Mouse (Mus musculus): ENCODE measurements around the gene Gipr. TPM values are rescaled to one million over a fixed set of nuclear protein-coding genes. Genes with fewer than 3 reads are reported as not detected.
A peak's percentile ranks its signal among the peaks of the same experiment; 100 is the strongest.

Gipr gene
- polyA plus RNA-seq, 1 experiment from 2014 or later: 3.1 TPM

- Histone ChIP-seq H3K4me3 (replicated peaks; ENCODE audit: low read depth, low read length) (no peak overlapping the region), H3K27ac (replicated peaks; ENCODE audit: low read depth, low read length) (peak overlapping the region; percentile 37; the same call in 1 of the 2 replicates), H3K36me3 (ENCODE audit: control insufficient read depth, insufficient read depth, low read length) (peaks cover 43% of the 10 kb centered on the region), H3K9ac (replicated peaks; ENCODE audit: low read length) (no peak overlapping the region), H3K27me3 (ENCODE audit: control insufficient read depth, insufficient read depth, low read length) (peaks cover 9% of the 10 kb centered on the region; the same call in 1 of the 2 replicates), H3K9me3 (ENCODE audit: control insufficient read depth, low read length) (no peaks in the 10 kb centered on the region), H3K4me1 (ENCODE audit: control insufficient read depth, insufficient read depth, low read length) (peaks cover 7% of the 10 kb centered on the region), H3K4me2 (ENCODE audit: low read length) (no peak overlapping the region)
- no peak for DNase-seq
- 77% methylated on average over 2 of the region's 2 CpGs for WGBS
- no peak for ATAC-seq (ENCODE audit: low FRiP score, low TSS enrichment)
Observed at GRCm38 (mm10) chr7:19184250-19184649, 18.3 kb upstream of the Gipr start.

- WGBS: 2% methylated on average over 27 of the region's 27 CpGs
- DNase-seq: no peak
Observed at GRCm38 (mm10) chr7:19180862-19181429, 15.0 kb upstream of the Gipr start.

GRCm38 (mm10) chr7:19179936-19180335, 14.0 kb upstream of the Gipr start:
- WGBS: 48% methylated on average over 6 of the region's 6 CpGs
- H3K4me1 ChIP-seq (ENCODE audit: control insufficient read depth, insufficient read depth, low read length): peaks cover 28% of the 10 kb centered on the region
- no peak overlapping the region for H3K4me3 ChIP-seq (replicated peaks; ENCODE audit: low read depth, low read length)
- H3K36me3 ChIP-seq (ENCODE audit: control insufficient read depth, insufficient read depth, low read length): peaks cover 26% of the 10 kb centered on the region
- peaks cover 28% of the 10 kb centered on the region; the same call in 1 of the 2 replicates for H3K27me3 ChIP-seq (ENCODE audit: control insufficient read depth, insufficient read depth, low read length)
- ATAC-seq (ENCODE audit: low FRiP score, low TSS enrichment) (no peak), DNase-seq (no peak)
- H3K9me3 ChIP-seq (ENCODE audit: control insufficient read depth, low read length): 0 out of 2 replicates have a peak, but pooled peaks cover 3% of the 10 kb centered on the region
- H3K4me2 ChIP-seq (ENCODE audit: low read length): peak overlapping the region; percentile 80; the same call in 1 of the 2 replicates
- no peak overlapping the region for H3K27ac ChIP-seq (replicated peaks; ENCODE audit: low read depth, low read length)
- H3K9ac ChIP-seq (replicated peaks; ENCODE audit: low read length): no peak overlapping the region

More at GRCm38 (mm10) chr7:19180862-19181429, 15.0 kb upstream of the Gipr start:
- H3K4me3 ChIP-seq (replicated peaks; ENCODE audit: low read depth, low read length): peak overlapping the region; percentile 28
- peaks cover 28% of the 10 kb centered on the region for H3K4me1 ChIP-seq (ENCODE audit: control insufficient read depth, insufficient read depth, low read length)
- peak overlapping the region; percentile 30; the same call in 1 of the 2 replicates for H3K9ac ChIP-seq (replicated peaks; ENCODE audit: low read length)
- 0 out of 2 replicates have a peak, but pooled peaks cover 3% of the 10 kb centered on the region for H3K9me3 ChIP-seq (ENCODE audit: control insufficient read depth, low read length)
- H3K4me2 ChIP-seq (ENCODE audit: low read length): peak overlapping the region; percentile 48
- peaks cover 28% of the 10 kb centered on the region; the same call in 1 of the 2 replicates for H3K27me3 ChIP-seq (ENCODE audit: control insufficient read depth, insufficient read depth, low read length)
- ATAC-seq (ENCODE audit: low FRiP score, low TSS enrichment): no peak
- no peak overlapping the region for H3K27ac ChIP-seq (replicated peaks; ENCODE audit: low read depth, low read length)
- peaks cover 26% of the 10 kb centered on the region for H3K36me3 ChIP-seq (ENCODE audit: control insufficient read depth, insufficient read depth, low read length)

GRCm38 (mm10) chr7:19179173-19179572, 13.2 kb upstream of the Gipr start:
- H3K9me3 ChIP-seq (ENCODE audit: control insufficient read depth, low read length): 0 out of 2 replicates have a peak, but pooled peaks cover 3% of the 10 kb centered on the region
- DNase-seq (peak; percentile 87), ATAC-seq (ENCODE audit: low FRiP score, low TSS enrichment) (no peak)
- peaks cover 24% of the 10 kb centered on the region for H3K36me3 ChIP-seq (ENCODE audit: control insufficient read depth, insufficient read depth, low read length)
- H3K27me3 ChIP-seq (ENCODE audit: control insufficient read depth, insufficient read depth, low read length): peaks cover 28% of the 10 kb centered on the region; the same call in 1 of the 2 replicates
- H3K4me2 ChIP-seq (ENCODE audit: low read length): peak overlapping the region; percentile 80
- peaks cover 25% of the 10 kb centered on the region for H3K4me1 ChIP-seq (ENCODE audit: control insufficient read depth, insufficient read depth, low read length)
- peak overlapping the region; percentile 69 for H3K4me3 ChIP-seq (replicated peaks; ENCODE audit: low read depth, low read length)
- H3K27ac ChIP-seq (replicated peaks; ENCODE audit: low read depth, low read length): no peak overlapping the region
- no peak overlapping the region; the same call in 1 of the 2 replicates for H3K9ac ChIP-seq (replicated peaks; ENCODE audit: low read length)
- under 1% methylated on average over 31 of the region's 32 CpGs for WGBS

GRCm38 (mm10) chr7:19178443-19179092, 12.6 kb upstream of the Gipr start:
- ATAC-seq (ENCODE audit: low FRiP score, low TSS enrichment) (no peak), DNase-seq (peak; percentile 82)
- Histone ChIP-seq H3K4me1 (ENCODE audit: control insufficient read depth, insufficient read depth, low read length) (peaks cover 25% of the 10 kb centered on the region), H3K27ac (replicated peaks; ENCODE audit: low read depth, low read length) (no peak overlapping the region), H3K36me3 (ENCODE audit: control insufficient read depth, insufficient read depth, low read length) (peaks cover 19% of the 10 kb centered on the region), H3K4me3 (replicated peaks; ENCODE audit: low read depth, low read length) (peak overlapping the region; percentile 69), H3K9ac (replicated peaks; ENCODE audit: low read length) (peak overlapping the region; percentile 42; the same call in 1 of the 2 replicates), H3K9me3 (ENCODE audit: control insufficient read depth, low read length) (0 out of 2 replicates have a peak, but pooled peaks cover 3% of the 10 kb centered on the region), H3K4me2 (ENCODE audit: low read length) (peak overlapping the region; percentile 80), H3K27me3 (ENCODE audit: control insufficient read depth, insufficient read depth, low read length) (peaks cover 28% of the 10 kb centered on the region; the same call in 1 of the 2 replicates)
- WGBS: 8% methylated on average over 27 of the region's 27 CpGs

- Histone ChIP-seq H3K4me2 (ENCODE audit: low read length) (peak overlapping the region; percentile 80), H3K9ac (replicated peaks; ENCODE audit: low read length) (peak overlapping the region; percentile 42), H3K36me3 (ENCODE audit: control insufficient read depth, insufficient read depth, low read length) (peaks cover 16% of the 10 kb centered on the region), H3K4me3 (replicated peaks; ENCODE audit: low read depth, low read length) (peak overlapping the region; percentile 69), H3K27ac (replicated peaks; ENCODE audit: low read depth, low read length) (no peak overlapping the region), H3K4me1 (ENCODE audit: control insufficient read depth, insufficient read depth, low read length) (peaks cover 25% of the 10 kb centered on the region), H3K9me3 (ENCODE audit: control insufficient read depth, low read length) (0 out of 2 replicates have a peak, but pooled peaks cover 3% of the 10 kb centered on the region), H3K27me3 (ENCODE audit: control insufficient read depth, insufficient read depth, low read length) (peaks cover 28% of the 10 kb centered on the region; the same call in 1 of the 2 replicates)
- ATAC-seq (ENCODE audit: low FRiP score, low TSS enrichment): no peak
- DNase-seq: no peak
- WGBS: 5% methylated on average over 18 of the region's 18 CpGs
Observed at GRCm38 (mm10) chr7:19178035-19178434, 12.1 kb upstream of the Gipr start.

GRCm38 (mm10) chr7:19177216-19177615, 11.3 kb upstream of the Gipr start:
- peaks cover 25% of the 10 kb centered on the region for H3K4me1 ChIP-seq (ENCODE audit: control insufficient read depth, insufficient read depth, low read length)
- peak overlapping the region; percentile 69 for H3K4me3 ChIP-seq (replicated peaks; ENCODE audit: low read depth, low read length)
- 64% methylated on average over 7 of the region's 7 CpGs for WGBS
- peaks cover 12% of the 10 kb centered on the region for H3K36me3 ChIP-seq (ENCODE audit: control insufficient read depth, insufficient read depth, low read length)
- H3K4me2 ChIP-seq (ENCODE audit: low read length): peak overlapping the region; percentile 80
- peaks cover 28% of the 10 kb centered on the region; the same call in 1 of the 2 replicates for H3K27me3 ChIP-seq (ENCODE audit: control insufficient read depth, insufficient read depth, low read length)
- DNase-seq (no peak), ATAC-seq (ENCODE audit: low FRiP score, low TSS enrichment) (no peak)
- H3K27ac ChIP-seq (replicated peaks; ENCODE audit: low read depth, low read length): no peak overlapping the region
- H3K9me3 ChIP-seq (ENCODE audit: control insufficient read depth, low read length): 0 out of 2 replicates have a peak, but pooled peaks cover 3% of the 10 kb centered on the region
- peak overlapping the region; percentile 77 for H3K9ac ChIP-seq (replicated peaks; ENCODE audit: low read length)

GRCm38 (mm10) chr7:19176516-19176947, 10.6 kb upstream of the Gipr start:
- ATAC-seq (ENCODE audit: low FRiP score, low TSS enrichment) (peak; percentile 46), DNase-seq (no peak)
- Histone ChIP-seq H3K4me2 (ENCODE audit: low read length) (peak overlapping the region; percentile 80), H3K4me3 (replicated peaks; ENCODE audit: low read depth, low read length) (peak overlapping the region; percentile 69), H3K27me3 (ENCODE audit: control insufficient read depth, insufficient read depth, low read length) (peaks cover 28% of the 10 kb centered on the region; the same call in 1 of the 2 replicates), H3K36me3 (ENCODE audit: control insufficient read depth, insufficient read depth, low read length) (peaks cover 7% of the 10 kb centered on the region), H3K27ac (replicated peaks; ENCODE audit: low read depth, low read length) (peak overlapping the region; percentile 82), H3K9me3 (ENCODE audit: control insufficient read depth, low read length) (0 out of 2 replicates have a peak, but pooled peaks cover 3% of the 10 kb centered on the region), H3K9ac (replicated peaks; ENCODE audit: low read length) (peak overlapping the region; percentile 77), H3K4me1 (ENCODE audit: control insufficient read depth, insufficient read depth, low read length) (peaks cover 28% of the 10 kb centered on the region)
- 2% methylated on average over 21 of the region's 21 CpGs for WGBS

Data from midbrain, embryonic 14.5 days (tissue).